ENCODE assay signal across 8 mouse cellular contexts in genomic region chr8:94871108-94871894, GRCm38 (mm10). TPM values are rescaled to one million over a fixed set of nuclear protein-coding genes. Genes with fewer than 3 reads are reported as not detected.
A peak's percentile ranks its signal among the peaks of the same experiment; 100 is the strongest.
DNase-seq lines count a peak whose midpoint lies in the region; ATAC-seq and TF ChIP-seq lines count a peak whose summit lies in the region.

No protein-coding gene starts in this region.

- no peak for TF ChIP-seq CTCF in ES-Bruce4 (IDR thresholded peaks at IDR 0.05; ENCODE audit: low read depth, low read length)
- no peak for TF ChIP-seq CTCF in liver, postnatal 0 days (IDR thresholded peaks at IDR 0.05; ENCODE audit: low read depth)

- H3K36me3 ChIP-seq in ES-Bruce4 (ENCODE audit: control insufficient read depth, insufficient read depth, low read length, poor library complexity, severe bottlenecking), result no peaks in the 10 kb centered on the region
- peaks cover 19% of the 10 kb centered on the region for H3K36me3 ChIP-seq in forebrain, embryonic 13.5 days (ENCODE audit: poor library complexity, severe bottlenecking)
- H3K36me3 ChIP-seq in liver, postnatal 0 days (replicated peaks; ENCODE audit: insufficient read depth, low read length), result 0 out of 2 replicates have a peak, but pooled peaks cover 3% of the 10 kb centered on the region
- peaks cover 14% of the 10 kb centered on the region for H3K36me3 ChIP-seq in neural tube, embryonic 15.5 days

- H3K4me3 ChIP-seq in ES-Bruce4 (ENCODE audit: low read depth, low read length), result peak overlapping the region; percentile 25
- peak overlapping the region; percentile 57 for H3K4me3 ChIP-seq in forebrain, embryonic 13.5 days
- H3K4me3 ChIP-seq in liver, postnatal 0 days (ENCODE audit: low read depth, low read length), result peak overlapping the region; percentile 24
- peak overlapping the region; percentile 69 for H3K4me3 ChIP-seq in neural tube, embryonic 15.5 days (replicated peaks)

- no peak overlapping the region for H3K27ac ChIP-seq in ES-Bruce4 (ENCODE audit: insufficient read depth, low read length)
- peak overlapping the region; percentile 65 for H3K27ac ChIP-seq in forebrain, embryonic 13.5 days
- no peak overlapping the region for H3K27ac ChIP-seq in liver, postnatal 0 days (ENCODE audit: low read depth)
- peak overlapping the region; percentile 86 for H3K27ac ChIP-seq in neural tube, embryonic 15.5 days (replicated peaks)

- intact Hi-C loops in heart, postnatal 14 days (cut with DNase I), result no loop called here

- no peaks in the 10 kb centered on the region for H3K4me1 ChIP-seq in ES-Bruce4 (ENCODE audit: control insufficient read depth, insufficient read depth, low read length)
- H3K4me1 ChIP-seq in forebrain, embryonic 13.5 days, result peaks cover 75% of the 10 kb centered on the region
- H3K4me1 ChIP-seq in liver, postnatal 0 days (ENCODE audit: insufficient read depth), result peaks cover 24% of the 10 kb centered on the region
- peaks cover 69% of the 10 kb centered on the region for H3K4me1 ChIP-seq in neural tube, embryonic 15.5 days

- peak overlapping the region; percentile 14; the same call in 1 of the 2 replicates for H3K9ac ChIP-seq in ES-Bruce4 (ENCODE audit: low read depth, poor library complexity, severe bottlenecking)
- H3K9ac ChIP-seq in forebrain, embryonic 13.5 days, result peak overlapping the region; percentile 69
- peak overlapping the region; percentile 11; the same call in 1 of the 2 replicates for H3K9ac ChIP-seq in liver, postnatal 0 days (replicated peaks)
- H3K9ac ChIP-seq in neural tube, embryonic 15.5 days (replicated peaks), result peak overlapping the region; percentile 76

- no peak for TF ChIP-seq POLR2A in ES-Bruce4 (IDR thresholded peaks at IDR 0.05; ENCODE audit: insufficient read depth, low read length)

- no peak for TF ChIP-seq EP300 in ES-Bruce4 (IDR thresholded peaks at IDR 0.05; ENCODE audit: insufficient read depth, low read depth, low read length)
- TF ChIP-seq EP300 in liver, postnatal 0 days (IDR thresholded peaks at IDR 0.05; ENCODE audit: low read depth), result no peak

- WGBS in forebrain, embryonic 13.5 days, result 2% methylated on average over 6 of the region's 7 CpGs
- 8% methylated on average over 7 of the region's 7 CpGs for WGBS in liver, postnatal 0 days (ENCODE audit: insufficient replicate concordance)
- WGBS in neural tube, embryonic 15.5 days, result 4% methylated on average over 7 of the region's 7 CpGs

- H3K9me3 ChIP-seq in ES-Bruce4 (replicated peaks; ENCODE audit: control insufficient read depth, insufficient read depth, low read length, poor library complexity, severe bottlenecking), result no peaks in the 10 kb centered on the region
- H3K9me3 ChIP-seq in forebrain, embryonic 13.5 days (replicated peaks), result no peaks in the 10 kb centered on the region
- no peaks in the 10 kb centered on the region for H3K9me3 ChIP-seq in liver, postnatal 0 days (ENCODE audit: low read length)
- no peaks in the 10 kb centered on the region for H3K9me3 ChIP-seq in neural tube, embryonic 15.5 days (replicated peaks)

- peak; percentile 81 for ATAC-seq in forebrain, embryonic 13.5 days
- ATAC-seq in liver, postnatal 0 days, result no peak
- peak; percentile 77 for ATAC-seq in neural tube, embryonic 15.5 days (ENCODE audit: low FRiP score)

- DNase-seq in brain, adult 2 months (ENCODE audit: low read depth, low spot score), result peak; percentile 93
- peak; percentile 63 to 67 for DNase-seq in heart, postnatal 14 days
- peak; percentile 76 to 83 for DNase-seq in kidney, postnatal 4 days
- DNase-seq in liver, postnatal 0 days, result peak; percentile 40
- DNase-seq in spleen, adult 12 weeks (ENCODE audit: low spot score), result no peak

- H3K4me2 ChIP-seq in forebrain, embryonic 13.5 days, result peak overlapping the region; percentile 85
- H3K4me2 ChIP-seq in liver, postnatal 0 days (ENCODE audit: low read depth, low read length), result peak overlapping the region; percentile 62
- H3K4me2 ChIP-seq in neural tube, embryonic 15.5 days, result peak overlapping the region; percentile 87

- no peaks in the 10 kb centered on the region for H3K27me3 ChIP-seq in ES-Bruce4 (ENCODE audit: control insufficient read depth, insufficient read depth, low read length, poor library complexity, severe bottlenecking)
- H3K27me3 ChIP-seq in forebrain, embryonic 13.5 days, result peaks cover 16% of the 10 kb centered on the region
- peaks cover 26% of the 10 kb centered on the region for H3K27me3 ChIP-seq in liver, postnatal 0 days (ENCODE audit: insufficient read depth, low read length)
- H3K27me3 ChIP-seq in neural tube, embryonic 15.5 days (replicated peaks), result peaks cover 19% of the 10 kb centered on the region

RNA-seq across cellular contexts. Expression of gene Dok4, which starts 4.8 kb away (rescaled TPM):
- polyA plus RNA-seq in ES-Bruce4 (2011; ENCODE audit: insufficient read depth, insufficient read length, low read depth, missing spikeins), result 3.9 and 4.4 TPM in 2 replicates
- polyA plus RNA-seq in forebrain, embryonic 13.5 days (2015; fragmentation: Nextera tagmentation; extraction: Ambion mirVana), result 38.2 and 39.2 TPM in 2 replicates
- 10 to 100 TPM; 23.3 to 26.5 TPM for total RNA-seq in heart, postnatal 14 days (2021)
- 3.5 and 4.5 TPM in 2 replicates for polyA plus RNA-seq in liver, postnatal 0 days (2015; fragmentation: Nextera tagmentation; extraction: Ambion mirVana)
- polyA plus RNA-seq in neural tube, embryonic 15.5 days (2015; fragmentation: Nextera tagmentation; extraction: Ambion mirVana), result 100 and 116 TPM in 2 replicates

RNA-seq across cellular contexts. Expression of gene Polr2c, which starts 14.1 kb away (rescaled TPM):
- polyA plus RNA-seq in ES-Bruce4 (2011; ENCODE audit: insufficient read depth, insufficient read length, low read depth, missing spikeins), result 134 and 150 TPM in 2 replicates
- polyA plus RNA-seq in forebrain, embryonic 13.5 days (2015; fragmentation: Nextera tagmentation; extraction: Ambion mirVana), result 170 TPM in 2 replicates
- total RNA-seq in heart, postnatal 14 days (2021), result 10 to 100 TPM; 65.4 to 65.8 TPM
- 50.6 and 52.1 TPM in 2 replicates for polyA plus RNA-seq in liver, postnatal 0 days (2015; fragmentation: Nextera tagmentation; extraction: Ambion mirVana)
- 117 and 122 TPM in 2 replicates for polyA plus RNA-seq in neural tube, embryonic 15.5 days (2015; fragmentation: Nextera tagmentation; extraction: Ambion mirVana)

RNA-seq across cellular contexts. Expression of gene Ciapin1, which starts 33.1 kb away (rescaled TPM):
- 65.2 and 75.8 TPM in 2 replicates for polyA plus RNA-seq in ES-Bruce4 (2011; ENCODE audit: insufficient read depth, insufficient read length, low read depth, missing spikeins)
- 162 and 176 TPM in 2 replicates for polyA plus RNA-seq in forebrain, embryonic 13.5 days (2015; fragmentation: Nextera tagmentation; extraction: Ambion mirVana)
- 10 to 100 TPM; 76.8 to 92.4 TPM for total RNA-seq in heart, postnatal 14 days (2021)
- polyA plus RNA-seq in liver, postnatal 0 days (2015; fragmentation: Nextera tagmentation; extraction: Ambion mirVana), result 36.5 and 39.4 TPM in 2 replicates
- polyA plus RNA-seq in neural tube, embryonic 15.5 days (2015; fragmentation: Nextera tagmentation; extraction: Ambion mirVana), result 177 and 195 TPM in 2 replicates

RNA-seq across cellular contexts. Expression of gene Coq9, which starts 33.2 kb away (rescaled TPM):
- 36.0 and 47.5 TPM in 2 replicates for polyA plus RNA-seq in ES-Bruce4 (2011; ENCODE audit: insufficient read depth, insufficient read length, low read depth, missing spikeins)
- polyA plus RNA-seq in forebrain, embryonic 13.5 days (2015; fragmentation: Nextera tagmentation; extraction: Ambion mirVana), result 55.0 and 60.8 TPM in 2 replicates
- total RNA-seq in heart, postnatal 14 days (2021), result 100 to 1,000 TPM; 400 to 427 TPM
- polyA plus RNA-seq in liver, postnatal 0 days (2015; fragmentation: Nextera tagmentation; extraction: Ambion mirVana), result 65.6 and 66.1 TPM in 2 replicates
- 61.4 and 66.6 TPM in 2 replicates for polyA plus RNA-seq in neural tube, embryonic 15.5 days (2015; fragmentation: Nextera tagmentation; extraction: Ambion mirVana)

RNA-seq across cellular contexts. Expression of gene Ccdc102a, which starts 46.6 kb away (rescaled TPM):
- polyA plus RNA-seq in ES-Bruce4 (2011; ENCODE audit: insufficient read depth, insufficient read length, low read depth, missing spikeins), result 5.1 and 5.4 TPM in 2 replicates
- polyA plus RNA-seq in forebrain, embryonic 13.5 days (2015; fragmentation: Nextera tagmentation; extraction: Ambion mirVana), result 5.6 TPM in 2 replicates
- 10 to 100 TPM; 10.8 to 10.9 TPM for total RNA-seq in heart, postnatal 14 days (2021)
- polyA plus RNA-seq in liver, postnatal 0 days (2015; fragmentation: Nextera tagmentation; extraction: Ambion mirVana), result 1.3 and 1.5 TPM in 2 replicates
- polyA plus RNA-seq in neural tube, embryonic 15.5 days (2015; fragmentation: Nextera tagmentation; extraction: Ambion mirVana), result 6.2 and 13.2 TPM in 2 replicates

Comparison
In these comparisons a context has a peak if more than half of its experiments do, and no peak if none do; other contexts are left out.
1. H3K27ac ChIP-seq: peak in forebrain, embryonic 13.5 days (single experiment) and neural tube, embryonic 15.5 days (single experiment); none in ES-Bruce4 (single experiment) and liver, postnatal 0 days (single experiment).
2. H3K9ac ChIP-seq: peak in every context shown above with its lines; median percentile 76 in neural tube, embryonic 15.5 days; 69 in forebrain, embryonic 13.5 days; 14 in ES-Bruce4; 11 in liver, postnatal 0 days.
3. Peak in every context shown above with its lines, with median percentiles within 50 percentile points of each other: H3K4me3 ChIP-seq and H3K4me2 ChIP-seq.